Mouse (Mus musculus) liver, embryonic 12.5 days (tissue): ENCODE measurements around the gene Fsd1. TPM values are rescaled to one million over a fixed set of nuclear protein-coding genes. Genes with fewer than 3 reads are reported as not detected.

Source experiments
- ATAC-seq: fragments of 200-750 bp; cut with Nextera tagmentation; 2 replicates; pipeline ENCODE4 v1.8.0; 2017; ENCODE audit warnings: moderate number of reproducible peaks, mild to moderate bottlenecking, moderate library complexity
- H3K27ac ChIP-seq: fragments of 300-500 bp; sonication (generic); 2 replicates; pipeline ENCODE4 v1.5.1; 2016; ENCODE audit warnings: mild to moderate bottlenecking
- H3K27me3 ChIP-seq: fragments of 300-500 bp; sonication (generic); replicated peaks from 2 replicates; pipeline ENCODE4 v1.6.1; 2016; ENCODE audit warnings: mild to moderate bottlenecking, moderate library complexity
- H3K36me3 ChIP-seq: fragments of 300-500 bp; sonication (generic); 2 replicates; pipeline ENCODE4 v1.6.1; 2016; ENCODE audit warnings: mild to moderate bottlenecking, moderate library complexity
- H3K4me1 ChIP-seq: fragments of 300-500 bp; sonication (generic); 2 replicates; pipeline ENCODE4 v1.6.1; 2016
- H3K4me2 ChIP-seq: fragments of 300-500 bp; sonication (generic); 2 replicates; pipeline ENCODE4 v1.6.1; 2016; ENCODE audit warnings: mild to moderate bottlenecking, moderate library complexity
- H3K4me3 ChIP-seq: fragments of 300-500 bp; sonication (generic); 2 replicates; pipeline ENCODE4 v1.5.1; 2016; ENCODE audit warnings: mild to moderate bottlenecking, moderate library complexity
- H3K9ac ChIP-seq: fragments of 300-500 bp; sonication (generic); 2 replicates; pipeline ENCODE4 v1.6.1; 2016; ENCODE audit warnings: mild to moderate bottlenecking, moderate library complexity
- H3K9me3 ChIP-seq: fragments of 300-500 bp; sonication (generic); replicated peaks from 2 replicates; pipeline ENCODE4 v1.6.1; 2016; ENCODE audit warnings: mild to moderate bottlenecking, moderate library complexity
- WGBS: fragments of 180-500 bp; shearing (Covaris S2); methylation state at CpG from one replicate; pipeline ENCODE4 v1.1.7; 2016; ENCODE audit not compliant: insufficient replicate concordance; 5-methylcytosine and 5-hydroxymethylcytosine counted together
- polyA plus RNA-seq: library from polyadenylated mRNA; unstranded; fragments of >200 nt; fragmentation: Nextera tagmentation; extraction: Ambion mirVana; gene quantifications from 2 replicates; pipeline ENCODE4 v1.2.1, GENCODE M21; 2016

Fsd1 gene
- polyA plus RNA-seq, 1 experiment from 2014 or later, result 2.3 TPM

- ATAC-seq, result peak; percentile 87
- H3K27ac ChIP-seq, result peak within 1 kb of the TSS; percentile 92
- H3K36me3 ChIP-seq, result peaks cover 33% of the 10 kb centered on the region
- WGBS, result under 1% methylated on average over 74 of the region's 74 CpGs
- peak within 1 kb of the TSS; percentile 97 for H3K9ac ChIP-seq
- H3K9me3 ChIP-seq, result no peaks in the 10 kb centered on the region
- peak within 1 kb of the TSS; percentile 71 for H3K4me2 ChIP-seq
- no peaks in the 10 kb centered on the region for H3K27me3 ChIP-seq
- peak within 1 kb of the TSS; percentile 87 for H3K4me3 ChIP-seq
- peaks cover 59% of the 10 kb centered on the region for H3K4me1 ChIP-seq
Observed at GRCm38 (mm10) chr17:56036176-56036900, 50.0 kb downstream of the Fsd1 start, which contains the start of gene Sh3gl1. Sh3gl1 (minus strand) TSS chr17:56036635.

- Histone ChIP-seq H3K9ac (peak overlapping the region; percentile 45), H3K27ac (peak overlapping the region; percentile 18; the same call in 1 of the 2 replicates), H3K9me3 (no peaks in the 10 kb centered on the region), H3K4me1 (peaks cover 59% of the 10 kb centered on the region), H3K4me3 (peak overlapping the region; percentile 87), H3K36me3 (peaks cover 32% of the 10 kb centered on the region), H3K27me3 (no peaks in the 10 kb centered on the region), H3K4me2 (peak overlapping the region; percentile 71)
- no peak for ATAC-seq
- WGBS, result 33% methylated on average over 13 of the region's 13 CpGs
Observed at GRCm38 (mm10) chr17:56036901-56037287, 50.6 kb downstream of the Fsd1 start.

GRCm38 (mm10) chr17:56038583-56039261 lies 52.4 kb downstream of the Fsd1 start:
- H3K9ac ChIP-seq, result no peak overlapping the region
- 0 out of 2 replicates have a peak overlapping the region, but pooled peaks have one; percentile 47 for H3K27ac ChIP-seq
- WGBS, result 79% methylated on average over 8 of the region's 8 CpGs
- H3K36me3 ChIP-seq, result peaks cover 31% of the 10 kb centered on the region
- no peak overlapping the region for H3K4me2 ChIP-seq
- ATAC-seq, result no peak
- H3K27me3 ChIP-seq, result no peaks in the 10 kb centered on the region
- no peak overlapping the region for H3K4me3 ChIP-seq
- H3K9me3 ChIP-seq, result no peaks in the 10 kb centered on the region
- H3K4me1 ChIP-seq, result peaks cover 57% of the 10 kb centered on the region

GRCm38 (mm10) chr17:56039345-56039744 lies 53.0 kb downstream of the Fsd1 start:
- 62% methylated on average over 4 of the region's 4 CpGs for whole genome bisulfite sequencing
- peak overlapping the region; percentile 61 for H3K9ac ChIP-seq
- H3K27me3 ChIP-seq, result no peaks in the 10 kb centered on the region
- H3K9me3 ChIP-seq, result no peaks in the 10 kb centered on the region
- peaks cover 31% of the 10 kb centered on the region for H3K36me3 ChIP-seq
- H3K4me1 ChIP-seq, result peaks cover 54% of the 10 kb centered on the region
- H3K4me3 ChIP-seq, result peak overlapping the region; percentile 91
- no peak for ATAC-seq
- H3K4me2 ChIP-seq, result peak overlapping the region; percentile 84
- H3K27ac ChIP-seq, result peak overlapping the region; percentile 93

- H3K4me2 ChIP-seq, result peak within 1 kb of the TSS; percentile 84
- H3K9me3 ChIP-seq, result no peaks in the 10 kb centered on the region
- peak within 1 kb of the TSS; percentile 94 for H3K9ac ChIP-seq
- peaks cover 45% of the 10 kb centered on the region for H3K4me1 ChIP-seq
- WGBS, result 2% methylated on average over 68 of the region's 68 CpGs
- peaks cover 33% of the 10 kb centered on the region for H3K36me3 ChIP-seq
- H3K27ac ChIP-seq, result peak within 1 kb of the TSS; percentile 93
- H3K27me3 ChIP-seq, result no peaks in the 10 kb centered on the region
- H3K4me3 ChIP-seq, result peak within 1 kb of the TSS; percentile 91
- peak; percentile 79 for ATAC-seq
Observed at GRCm38 (mm10) chr17:56040030-56040856, 53.9 kb downstream of the Fsd1 start, which contains the start of gene Chaf1a. Chaf1a (plus strand) TSS chr17:56040439.

GRCm38 (mm10) chr17:56040857-56041163 lies 54.5 kb downstream of the Fsd1 start:
- Histone ChIP-seq H3K4me2 (peak overlapping the region; percentile 84), H3K36me3 (peaks cover 39% of the 10 kb centered on the region), H3K9ac (peak overlapping the region; percentile 94), H3K9me3 (no peaks in the 10 kb centered on the region), H3K27me3 (no peaks in the 10 kb centered on the region), H3K27ac (peak overlapping the region; percentile 93), H3K4me1 (peaks cover 40% of the 10 kb centered on the region), H3K4me3 (peak overlapping the region; percentile 91)
- no peak for ATAC-seq
- 2% methylated on average over 12 of the region's 12 CpGs for WGBS

Other genes starting within 250 kb of the Fsd1 start
- gene Adgre4, start 236.5 kb upstream of the Fsd1 start, polyA plus RNA-seq, result 0.75 and 1.1 TPM in 2 replicates
- 3.0 and 3.3 TPM in 2 replicates for gene Zfp119a, start 107.6 kb upstream of the Fsd1 start, polyA plus RNA-seq
- 8.3 and 9.8 TPM in 2 replicates for gene Zfp959, start 94.4 kb upstream of the Fsd1 start, polyA plus RNA-seq
- gene Zfp119b, start 37.0 kb upstream of the Fsd1 start, polyA plus RNA-seq, result 1.8 and 2.5 TPM in 2 replicates
- 4.5 and 5.4 TPM in 2 replicates for gene Ebi3, start 33.9 kb upstream of the Fsd1 start, polyA plus RNA-seq
- gene Yju2, start 27.4 kb upstream of the Fsd1 start, polyA plus RNA-seq, result 14.6 and 15.6 TPM in 2 replicates
- gene Shd, start 16.0 kb upstream of the Fsd1 start, polyA plus RNA-seq, result 0.81 and 0.95 TPM in 2 replicates
- 1.8 and 2.1 TPM in 2 replicates for gene Stap2, start 19.1 kb downstream of the Fsd1 start, polyA plus RNA-seq
- 27.4 and 29.1 TPM in 2 replicates for gene Mpnd, start 19.2 kb downstream of the Fsd1 start, polyA plus RNA-seq
- gene Sh3gl1, start 50.1 kb downstream of the Fsd1 start, polyA plus RNA-seq, result 66.4 and 67.9 TPM in 2 replicates
- gene Chaf1a, start 53.9 kb downstream of the Fsd1 start, polyA plus RNA-seq, result 34.3 and 37.6 TPM in 2 replicates
- gene Ubxn6, start 88.5 kb downstream of the Fsd1 start, polyA plus RNA-seq, result 15.8 and 17.9 TPM in 2 replicates
- 86.7 and 89.4 TPM in 2 replicates for gene Hdgfl2, start 93.1 kb downstream of the Fsd1 start, polyA plus RNA-seq
- gene Plin4, start 123.3 kb downstream of the Fsd1 start, polyA plus RNA-seq, result 0.05 and 0.06 TPM in 2 replicates
- gene Plin5, start 131.1 kb downstream of the Fsd1 start, polyA plus RNA-seq, result 0.25 and 0.38 TPM in 2 replicates
- gene Lrg1, start 135.5 kb downstream of the Fsd1 start, polyA plus RNA-seq, result 0.27 and 0.48 TPM in 2 replicates
- 1.5 and 1.7 TPM in 2 replicates for gene Sema6b, start 153.8 kb downstream of the Fsd1 start, polyA plus RNA-seq
- 3.7 TPM in 2 replicates for gene Tnfaip8l1, start 176.0 kb downstream of the Fsd1 start, polyA plus RNA-seq
- gene Mydgf, start 197.4 kb downstream of the Fsd1 start, polyA plus RNA-seq, result 66.2 and 71.0 TPM in 2 replicates
- 27.1 and 28.5 TPM in 2 replicates for gene Dpp9, start 232.4 kb downstream of the Fsd1 start, polyA plus RNA-seq